Mouse (Mus musculus): ENCODE results near the gene Cant1.

DNA sequence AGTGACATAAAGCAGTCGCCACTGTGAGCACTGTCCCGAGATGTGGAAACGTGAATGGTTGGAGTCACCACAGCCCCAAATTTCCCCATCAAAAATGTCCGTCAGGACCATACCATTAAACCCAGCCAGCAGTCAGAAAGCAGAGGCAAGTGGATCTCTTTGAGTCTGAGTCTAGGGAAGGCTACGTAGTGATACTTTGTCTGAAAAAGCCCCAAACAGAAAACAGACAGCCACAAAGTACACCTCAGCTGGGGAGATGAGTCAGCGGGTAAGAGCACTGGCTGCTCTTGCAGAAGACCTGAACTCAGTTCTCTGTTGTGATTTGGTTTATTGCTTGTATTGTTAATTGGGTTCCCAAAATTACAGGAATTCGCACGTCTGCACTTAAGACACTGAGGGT is 52.3 kb downstream of the Cant1 start:
- no peak for TF ChIP-seq SMC3 (IDR thresholded peaks at IDR 0.05; ENCODE audit: low read depth, low read length)
- no peak for TF ChIP-seq CTCF (IDR thresholded peaks at IDR 0.05 in 2 of 3, conservative IDR thresholded peaks at IDR 0.05 in 1 of 3; ENCODE audit: control insufficient read depth in 1 of 3, insufficient read depth in 1 of 3, low read depth in 2 of 3, low read length in 3 of 3, poor library complexity in 1 of 3, severe bottlenecking in 1 of 3)
- no peak for TF ChIP-seq POLR2AphosphoS2 (IDR thresholded peaks at IDR 0.05; ENCODE audit: low read length)
- TF ChIP-seq NRF1 (IDR thresholded peaks at IDR 0.05; ENCODE audit: insufficient read depth, low read depth, low read length, poor library complexity, severe bottlenecking), result no peak
- no peak for TF ChIP-seq MAX (IDR thresholded peaks at IDR 0.05; ENCODE audit: low read length)
- TF ChIP-seq POLR2A (IDR thresholded peaks at IDR 0.05; ENCODE audit: control insufficient read depth in 1 of 2, insufficient read depth in 1 of 2, low read depth in 1 of 2, low read length in 2 of 2, poor library complexity in 1 of 2), result no peak

Data from MEL (cell line).